Mouse (Mus musculus): ENCODE results near the gene Pxdc1. TPM values are rescaled to one million over a fixed set of nuclear protein-coding genes. Genes with fewer than 3 reads are reported as not detected.

The Pxdc1 gene
- polyA plus RNA-seq (2016; fragmentation: Nextera tagmentation; extraction: Ambion mirVana) = 3.9 and 4.7 TPM in 2 replicates

DNA sequence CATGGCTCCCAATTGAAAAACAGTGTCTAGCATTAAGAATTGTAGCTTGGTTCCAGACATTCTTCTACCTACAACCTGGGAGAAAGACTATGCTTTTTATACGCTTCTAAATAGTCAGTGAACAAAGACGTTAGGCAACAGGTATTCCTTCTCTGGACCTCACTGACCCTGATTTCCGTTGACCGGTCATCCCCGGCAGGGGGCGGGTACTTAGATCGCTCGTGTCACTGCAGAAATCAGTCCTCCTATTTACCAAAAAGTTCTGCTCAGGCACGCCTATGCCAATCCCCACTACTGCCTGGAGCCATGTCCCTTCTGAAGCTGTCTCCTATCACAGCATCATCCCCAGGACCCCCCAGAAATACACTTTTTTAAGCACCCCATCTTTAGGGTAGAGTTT, at the start of gene Pxdc1:
Pxdc1 (minus strand) TSS at position 96 of the 400 bp plus-strand sequence.
- no peak for ATAC-seq (ENCODE audit: low FRiP score, low read depth)
- peaks cover 41% of the 10 kb centered on the region for H3K27me3 ChIP-seq (replicated peaks)

DNA sequence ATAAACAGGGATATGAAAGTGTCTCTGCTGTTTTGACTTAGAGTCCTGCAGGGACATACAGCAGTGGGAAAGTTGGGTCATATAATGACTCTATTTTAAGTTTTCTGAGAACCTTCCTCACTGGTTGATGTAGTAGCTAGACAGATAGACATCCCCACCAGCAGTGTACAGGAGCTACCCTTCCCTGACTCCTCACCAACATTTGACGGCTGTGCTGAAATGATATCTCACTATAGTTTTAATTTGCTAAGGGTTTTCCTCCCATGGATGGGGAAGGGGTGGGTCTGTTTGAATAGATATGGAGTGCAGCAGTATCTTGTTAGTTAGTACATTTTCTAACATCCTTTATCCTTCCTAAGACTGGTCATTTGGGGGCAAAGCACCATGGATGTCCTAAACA, 47.3 kb upstream of the Pxdc1 start:
- H3K27ac ChIP-seq = no peak overlapping the region
- H3K4me1 ChIP-seq = no peaks in the 10 kb centered on the region
- no peak for ATAC-seq (ENCODE audit: low FRiP score, low read depth)
- 98% methylated on average over 1 of the region's 1 CpGs for WGBS
- H3K9me3 ChIP-seq = no peaks in the 10 kb centered on the region
- H3K4me3 ChIP-seq = no peak overlapping the region
- no peak overlapping the region for H3K9ac ChIP-seq
- H3K36me3 ChIP-seq = no peaks in the 10 kb centered on the region
- no peaks in the 10 kb centered on the region for H3K27me3 ChIP-seq (replicated peaks)
- no peak overlapping the region for H3K4me2 ChIP-seq (replicated peaks)

More for the DNA sequence above, at the start of gene Pxdc1:
- Histone ChIP-seq H3K4me2 (replicated peaks) (peak within 1 kb of the TSS; percentile 94), H3K9ac (peak within 1 kb of the TSS; percentile 66), H3K4me3 (peak within 1 kb of the TSS; percentile 52), H3K9me3 (no peaks in the 10 kb centered on the region), H3K4me1 (peaks cover 17% of the 10 kb centered on the region), H3K36me3 (no peaks in the 10 kb centered on the region), H3K27ac (no peak within 1 kb of the TSS)
- WGBS = 2% methylated on average over 9 of the region's 9 CpGs

DNA sequence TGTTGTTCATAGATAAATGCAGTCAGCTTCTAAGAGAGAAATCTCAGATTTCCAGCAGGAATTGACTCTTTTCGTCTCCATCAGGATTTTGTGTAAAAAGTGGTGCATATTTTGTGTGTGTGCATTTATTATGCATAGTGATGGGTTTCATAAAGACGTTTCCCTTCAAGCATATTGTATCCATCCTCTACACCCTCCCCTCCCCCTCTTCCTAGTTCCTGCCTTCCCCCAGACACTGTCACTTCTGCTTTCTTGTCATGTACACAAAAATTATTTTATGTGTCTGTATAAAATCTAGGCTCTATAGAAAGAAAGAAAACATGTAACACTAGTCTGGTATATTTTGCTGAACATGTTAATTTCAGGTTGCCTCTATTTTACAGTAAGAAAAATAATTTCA, 46.8 kb upstream of the Pxdc1 start:
- Histone ChIP-seq H3K9ac (no peak overlapping the region), H3K4me2 (replicated peaks) (no peak overlapping the region), H3K4me3 (no peak overlapping the region), H3K4me1 (no peaks in the 10 kb centered on the region), H3K27ac (no peak overlapping the region), H3K27me3 (replicated peaks) (no peaks in the 10 kb centered on the region), H3K36me3 (no peaks in the 10 kb centered on the region), H3K9me3 (no peaks in the 10 kb centered on the region)
- no peak for ATAC-seq (ENCODE audit: low FRiP score, low read depth)
- WGBS = 83% methylated on average over 2 of the region's 2 CpGs

DNA sequence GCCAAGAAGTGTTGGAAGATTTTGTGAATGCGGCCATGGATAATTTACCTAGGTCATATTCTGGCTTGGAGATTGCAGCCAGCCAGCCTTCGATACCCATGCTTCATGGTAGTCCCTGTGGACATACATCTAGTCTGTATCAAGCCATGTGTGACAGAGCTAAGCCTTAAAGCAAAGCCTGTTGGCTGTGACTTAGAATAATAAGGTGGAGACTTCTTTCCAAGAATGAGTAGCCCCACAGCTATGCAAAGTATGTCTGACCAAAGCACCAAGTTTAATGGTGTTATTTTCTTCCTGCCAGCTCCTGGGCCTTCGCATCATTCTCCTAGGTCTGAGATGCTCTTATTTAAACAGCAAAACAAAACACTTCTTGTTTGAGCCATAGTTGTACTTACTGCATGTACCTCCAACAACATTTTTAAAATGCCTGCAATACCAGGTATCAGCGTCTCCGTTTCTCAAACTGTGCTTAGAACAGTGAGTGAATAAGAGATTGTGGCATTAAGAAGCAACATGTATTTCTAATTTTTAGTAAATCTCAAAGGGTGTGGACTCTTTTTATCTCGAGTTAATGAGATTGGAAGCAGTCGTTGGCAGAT, 43.5 kb upstream of the Pxdc1 start:
- Histone ChIP-seq H3K27ac (no peak overlapping the region), H3K4me3 (no peak overlapping the region), H3K27me3 (replicated peaks) (no peaks in the 10 kb centered on the region), H3K9ac (no peak overlapping the region), H3K9me3 (no peaks in the 10 kb centered on the region), H3K36me3 (no peaks in the 10 kb centered on the region), H3K4me1 (no peaks in the 10 kb centered on the region), H3K4me2 (replicated peaks) (no peak overlapping the region)
- 88% methylated on average over 7 of the region's 7 CpGs for WGBS
- ATAC-seq (ENCODE audit: low FRiP score, low read depth) = no peak

DNA sequence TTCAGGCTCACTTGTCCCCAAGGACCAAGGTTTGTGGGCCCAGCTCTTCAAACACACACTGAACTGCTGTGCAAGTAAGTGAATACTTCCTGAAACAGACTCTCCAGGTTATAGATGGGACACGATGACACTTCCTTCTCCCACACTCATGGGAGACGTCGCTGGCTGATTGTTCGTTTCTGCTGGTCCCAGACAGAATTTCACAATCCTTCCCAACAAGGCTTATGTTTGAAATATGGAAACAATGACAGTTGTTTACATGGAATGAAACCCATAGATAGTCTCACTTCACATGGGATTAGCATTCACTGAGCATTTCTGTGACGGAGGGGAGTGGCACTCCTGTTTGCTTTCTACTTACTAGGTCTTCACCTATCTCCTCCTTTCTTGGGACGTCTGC, 39.8 kb upstream of the Pxdc1 start:
- no peak overlapping the region for H3K9ac ChIP-seq
- H3K4me2 ChIP-seq (replicated peaks) = no peak overlapping the region
- H3K27ac ChIP-seq = no peak overlapping the region
- ATAC-seq (ENCODE audit: low FRiP score, low read depth) = no peak
- no peaks in the 10 kb centered on the region for H3K9me3 ChIP-seq
- H3K4me1 ChIP-seq = no peaks in the 10 kb centered on the region
- H3K36me3 ChIP-seq = no peaks in the 10 kb centered on the region
- no peaks in the 10 kb centered on the region for H3K27me3 ChIP-seq (replicated peaks)
- no peak overlapping the region for H3K4me3 ChIP-seq
- 88% methylated on average over 6 of the region's 6 CpGs for WGBS

DNA sequence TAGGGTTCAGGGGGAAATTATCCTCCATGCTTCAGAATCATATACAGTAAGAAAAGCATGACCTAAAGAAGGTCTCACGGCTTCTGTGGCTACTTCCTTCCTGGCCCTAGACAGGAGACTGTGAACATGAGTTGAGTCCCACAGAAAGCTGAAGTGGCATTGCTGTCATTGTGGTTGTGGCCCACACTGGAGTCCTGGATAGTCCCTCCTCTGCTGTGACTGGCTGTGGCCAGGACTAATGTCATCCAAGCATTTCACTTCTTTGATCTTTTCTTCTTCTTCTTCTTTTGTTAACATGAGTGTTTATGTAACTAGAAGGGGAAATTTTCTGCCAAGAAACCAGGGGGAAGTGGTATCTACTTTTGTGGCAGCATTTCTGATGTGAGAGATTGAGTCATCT, 37.8 kb upstream of the Pxdc1 start:
- Histone ChIP-seq H3K27me3 (replicated peaks) (no peaks in the 10 kb centered on the region), H3K4me2 (replicated peaks) (no peak overlapping the region), H3K27ac (no peak overlapping the region), H3K36me3 (no peaks in the 10 kb centered on the region), H3K4me1 (no peaks in the 10 kb centered on the region), H3K4me3 (no peak overlapping the region), H3K9me3 (no peaks in the 10 kb centered on the region), H3K9ac (no peak overlapping the region)
- ATAC-seq (ENCODE audit: low FRiP score, low read depth) = no peak
- 84% methylated on average over 1 of the region's 1 CpGs for WGBS

DNA sequence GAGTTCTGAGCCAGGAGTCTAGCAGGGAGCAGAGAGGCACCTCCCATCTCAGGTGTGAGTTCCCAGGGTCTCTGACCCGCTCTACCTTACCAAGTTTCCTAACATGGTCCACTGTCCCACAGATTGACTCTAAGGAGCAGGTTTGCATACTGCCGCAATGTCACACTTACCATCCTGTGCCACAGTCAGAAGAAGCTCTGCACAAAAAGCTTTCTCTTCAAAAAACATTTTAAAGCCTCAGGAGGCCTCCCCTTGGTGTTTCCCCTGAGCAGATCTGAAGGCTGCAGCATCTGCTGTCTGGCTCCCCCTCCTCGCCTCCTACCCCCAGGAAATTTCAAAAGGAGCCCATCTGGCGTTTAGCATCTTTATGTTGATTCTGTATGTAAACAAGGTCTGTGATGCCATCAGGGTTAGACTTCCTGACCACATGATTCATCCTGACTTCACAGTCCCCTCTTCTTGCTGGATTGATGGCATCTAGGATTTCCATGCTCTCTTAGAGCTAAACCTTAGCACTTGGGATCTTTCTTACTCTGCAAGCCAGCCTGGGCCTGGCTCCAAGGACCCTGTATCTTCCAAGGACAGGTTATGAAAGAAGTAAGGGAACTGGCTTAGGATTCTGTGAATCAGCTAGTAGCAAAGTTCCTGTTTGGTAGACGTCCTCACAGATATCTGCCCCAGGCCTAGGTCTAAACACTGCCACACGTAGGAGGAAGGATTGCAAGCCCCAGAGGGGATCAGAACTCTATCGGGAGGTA, 31.9 kb upstream of the Pxdc1 start:
- Histone ChIP-seq H3K27me3 (replicated peaks) (no peaks in the 10 kb centered on the region), H3K4me2 (replicated peaks) (no peak overlapping the region), H3K4me1 (no peaks in the 10 kb centered on the region), H3K9ac (no peak overlapping the region), H3K36me3 (no peaks in the 10 kb centered on the region), H3K9me3 (no peaks in the 10 kb centered on the region), H3K4me3 (no peak overlapping the region), H3K27ac (no peak overlapping the region)
- WGBS = 70% methylated on average over 7 of the region's 7 CpGs
- ATAC-seq (ENCODE audit: low FRiP score, low read depth) = no peak

DNA sequence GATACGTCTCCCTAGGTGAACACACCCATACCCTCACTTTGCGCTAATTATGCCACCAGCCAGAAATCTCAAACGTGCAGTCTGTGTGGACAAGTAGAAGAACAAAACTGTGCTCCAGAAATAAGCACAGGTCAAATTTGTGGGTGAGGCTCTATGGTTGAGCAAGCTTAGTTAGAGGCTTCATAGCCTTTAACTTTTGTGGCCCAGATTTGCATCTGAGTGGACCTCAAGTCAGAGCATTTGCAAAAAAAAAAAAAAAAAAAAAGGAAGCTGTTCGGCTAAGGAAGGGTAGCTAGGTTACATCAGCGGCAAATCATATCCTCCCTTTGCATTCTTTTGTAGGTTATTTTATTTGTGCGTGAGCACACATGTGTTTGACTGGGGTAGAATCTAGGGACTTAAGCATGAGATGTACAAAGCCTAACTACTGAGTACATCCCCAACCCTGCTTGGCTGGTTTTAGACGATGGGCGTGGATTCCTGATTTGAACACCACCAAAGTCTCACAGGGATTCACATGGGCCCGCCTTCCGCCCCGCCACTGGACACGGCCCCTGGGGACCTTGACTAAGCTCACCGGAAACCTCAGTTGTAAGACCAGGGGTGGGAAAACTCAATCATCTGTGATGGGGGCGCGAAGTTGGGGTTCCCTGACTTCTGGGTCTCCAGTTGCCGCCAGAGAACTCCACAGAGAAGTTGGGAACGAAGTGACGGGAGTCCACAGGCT, 30.6 kb upstream of the Pxdc1 start:
- 94% methylated on average over 18 of the region's 18 CpGs for WGBS
- Histone ChIP-seq H3K4me3 (no peak overlapping the region), H3K36me3 (no peaks in the 10 kb centered on the region), H3K27me3 (replicated peaks) (no peaks in the 10 kb centered on the region), H3K4me1 (no peaks in the 10 kb centered on the region), H3K4me2 (replicated peaks) (no peak overlapping the region), H3K9ac (no peak overlapping the region), H3K9me3 (no peaks in the 10 kb centered on the region), H3K27ac (no peak overlapping the region)
- no peak for ATAC-seq (ENCODE audit: low FRiP score, low read depth)

DNA sequence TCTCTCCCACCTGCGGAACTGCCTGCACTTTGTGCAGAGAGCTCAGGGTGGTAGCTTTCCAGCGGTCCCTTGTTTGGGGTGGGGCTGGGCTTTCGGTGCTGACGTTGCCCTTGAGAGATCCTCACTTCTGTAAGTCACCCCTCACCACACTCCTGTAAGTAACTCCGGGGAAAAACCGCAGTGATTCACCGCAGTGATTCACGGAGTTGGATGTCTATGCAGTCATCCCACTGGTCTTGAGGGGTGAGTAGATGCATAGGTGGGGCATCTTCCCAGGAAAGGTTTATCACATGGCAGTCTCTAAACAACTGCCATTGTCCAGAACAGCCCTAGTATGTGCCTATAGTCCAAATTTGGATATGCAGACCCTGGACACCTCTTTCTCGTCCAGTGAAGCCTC, 30.0 kb upstream of the Pxdc1 start:
- Histone ChIP-seq H3K27me3 (replicated peaks) (no peaks in the 10 kb centered on the region), H3K27ac (no peak overlapping the region), H3K4me2 (replicated peaks) (no peak overlapping the region), H3K4me1 (no peaks in the 10 kb centered on the region), H3K4me3 (no peak overlapping the region), H3K9ac (no peak overlapping the region), H3K36me3 (no peaks in the 10 kb centered on the region), H3K9me3 (no peaks in the 10 kb centered on the region)
- 91% methylated on average over 9 of the region's 9 CpGs for WGBS
- ATAC-seq (ENCODE audit: low FRiP score, low read depth) = no peak

DNA sequence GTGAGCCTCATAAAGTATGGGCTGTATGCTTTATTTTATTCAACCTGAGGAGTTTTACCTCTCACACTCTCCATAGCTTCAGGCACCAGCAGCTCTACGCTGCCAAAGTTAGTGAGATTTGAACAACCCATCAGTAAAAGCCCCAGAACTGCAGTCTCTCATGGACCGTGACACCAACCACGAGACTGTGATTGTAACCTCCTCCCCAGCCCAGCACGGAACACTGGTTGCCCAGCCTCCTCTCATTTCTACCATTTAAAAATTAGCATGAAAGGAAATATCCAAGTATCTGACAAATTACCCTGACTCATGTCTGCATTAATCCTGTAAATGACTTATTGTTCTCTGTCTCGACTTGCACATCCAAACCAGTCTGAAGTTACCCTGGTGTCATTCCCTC, 23.2 kb upstream of the Pxdc1 start:
- Histone ChIP-seq H3K4me2 (replicated peaks) (no peak overlapping the region), H3K27me3 (replicated peaks) (no peaks in the 10 kb centered on the region), H3K9me3 (no peaks in the 10 kb centered on the region), H3K9ac (no peak overlapping the region), H3K27ac (no peak overlapping the region), H3K36me3 (no peaks in the 10 kb centered on the region), H3K4me3 (no peak overlapping the region), H3K4me1 (peaks cover 10% of the 10 kb centered on the region)
- 67% methylated on average over 5 of the region's 5 CpGs for WGBS
- no peak for ATAC-seq (ENCODE audit: low FRiP score, low read depth)

DNA sequence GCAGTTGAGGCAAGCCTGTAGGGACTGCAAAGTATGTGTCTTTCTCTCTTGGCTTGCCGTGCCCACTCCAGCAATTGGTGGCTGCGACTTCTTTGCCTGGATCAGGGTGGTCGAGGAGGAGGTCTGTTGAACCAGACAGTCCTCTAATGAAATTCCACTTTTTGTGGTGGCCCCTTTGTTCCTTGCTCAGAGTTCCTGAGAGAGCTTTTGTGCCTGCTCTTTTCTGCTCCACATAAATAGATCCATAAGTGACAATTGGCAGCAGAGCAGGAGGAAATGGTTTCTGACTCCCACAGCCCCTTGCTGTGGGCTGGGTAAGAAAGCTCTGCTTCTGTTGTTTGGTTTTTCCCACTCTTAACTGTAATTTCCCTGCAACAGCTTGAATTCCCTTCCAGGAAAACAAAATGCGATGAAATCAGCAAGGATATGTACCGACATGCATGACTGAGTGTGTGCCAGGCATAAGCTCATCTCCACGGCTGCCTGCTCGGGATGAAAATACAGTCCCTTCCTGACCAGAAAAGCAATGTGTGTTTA, 22.6 kb upstream of the Pxdc1 start:
- no peak overlapping the region for H3K9ac ChIP-seq
- H3K36me3 ChIP-seq = no peaks in the 10 kb centered on the region
- H3K4me1 ChIP-seq = peaks cover 10% of the 10 kb centered on the region
- no peak overlapping the region for H3K4me3 ChIP-seq
- no peaks in the 10 kb centered on the region for H3K9me3 ChIP-seq
- H3K4me2 ChIP-seq (replicated peaks) = peak overlapping the region; percentile 16; the same call in 1 of the 2 replicates
- H3K27me3 ChIP-seq (replicated peaks) = no peaks in the 10 kb centered on the region
- no peak overlapping the region for H3K27ac ChIP-seq
- no peak; the same call in 1 of the 2 replicates for ATAC-seq (ENCODE audit: low FRiP score, low read depth)
- WGBS = 34% methylated on average over 7 of the region's 7 CpGs

DNA sequence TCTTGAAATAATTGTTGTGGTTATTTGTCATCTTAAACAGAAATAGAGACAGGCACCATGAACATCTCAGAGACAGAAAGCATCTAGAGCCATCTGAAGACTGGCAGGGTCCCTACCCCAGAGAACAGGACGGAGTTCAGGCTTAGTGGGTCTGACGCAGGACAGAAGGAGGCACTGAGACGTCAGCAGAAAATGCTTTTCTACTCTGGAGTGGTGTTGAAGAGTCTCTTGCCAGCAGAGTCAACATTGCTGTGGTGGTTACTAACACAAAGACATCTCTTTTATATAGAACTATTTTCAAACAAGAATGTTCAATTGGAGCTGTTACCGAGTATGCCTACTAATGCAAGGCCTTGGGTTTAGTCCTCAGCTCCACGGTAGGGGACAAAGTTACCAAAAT, 20.1 kb upstream of the Pxdc1 start:
- no peak overlapping the region for H3K4me2 ChIP-seq (replicated peaks)
- 94% methylated on average over 5 of the region's 5 CpGs for WGBS
- H3K4me3 ChIP-seq = no peak overlapping the region
- no peaks in the 10 kb centered on the region for H3K27me3 ChIP-seq (replicated peaks)
- peaks cover 18% of the 10 kb centered on the region for H3K4me1 ChIP-seq
- H3K27ac ChIP-seq = no peak overlapping the region
- no peaks in the 10 kb centered on the region for H3K36me3 ChIP-seq
- H3K9ac ChIP-seq = no peak overlapping the region
- no peak for ATAC-seq (ENCODE audit: low FRiP score, low read depth)
- H3K9me3 ChIP-seq = no peaks in the 10 kb centered on the region

Data from neural tube, embryonic 12.5 days (tissue).